Mouse (Mus musculus): ENCODE data around the gene Nuak1.

GRCm38 (mm10) chr10:84339456-84339855 lies 100.9 kb downstream of the Nuak1 start:
- TF ChIP-seq TAL1 (IDR thresholded peaks at IDR 0.05; ENCODE audit: low read length) = no peak
- no peak for TF ChIP-seq TCF12 (IDR thresholded peaks at IDR 0.05; ENCODE audit: low read depth, low read length)
